Mouse (Mus musculus): ENCODE measurements around the gene Uba2. TPM values are rescaled to one million over a fixed set of nuclear protein-coding genes. Genes with fewer than 3 reads are reported as not detected.
A peak's percentile ranks its signal among the peaks of the same experiment; 100 is the strongest.
"Not testable (repeated sequence)": the region's sequence is repeated elsewhere in the genome, so short reads cannot be mapped to it uniquely, and the experiment has no call there.

The Uba2 gene
- polyA plus RNA-seq, 1 experiment from 2014 or later: 273 TPM

DNA sequence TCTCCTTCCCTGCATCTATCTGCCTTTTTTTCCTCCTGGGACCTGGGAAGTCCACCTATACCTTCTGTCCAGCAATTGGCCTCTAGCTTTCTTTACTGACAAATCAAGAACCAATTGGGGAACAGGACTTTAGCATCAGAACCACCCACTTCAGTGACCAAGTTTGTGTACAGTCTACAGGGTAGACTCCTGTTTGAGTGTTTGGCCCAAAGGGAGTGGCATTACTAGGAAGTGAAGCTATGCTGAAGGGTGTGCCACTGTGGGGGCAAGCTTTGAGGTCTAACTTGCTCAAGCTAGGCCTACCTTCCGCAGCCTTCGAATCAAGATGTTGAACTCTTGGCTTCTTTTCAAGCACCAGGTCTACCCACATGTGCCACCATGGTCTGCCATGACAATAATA, 31.4 kb upstream of the Uba2 start:
- Histone ChIP-seq H3K9me3 (ENCODE audit: control insufficient read depth, low read length) (no peaks in the 10 kb centered on the region), H3K27me3 (ENCODE audit: control insufficient read depth, insufficient read depth, low read length) (no peaks in the 10 kb centered on the region), H3K27ac (ENCODE audit: low read depth, low read length) (no peak overlapping the region), H3K4me1 (ENCODE audit: control insufficient read depth, insufficient read depth, low read length) (peaks cover under 1% of the 10 kb centered on the region; the same call in 1 of the 2 replicates), H3K36me3 (ENCODE audit: control insufficient read depth, insufficient read depth, low read length) (peaks cover 27% of the 10 kb centered on the region), H3K4me2 (no peak overlapping the region), H3K4me3 (ENCODE audit: low read depth, low read length) (no peak overlapping the region), H3K9ac (ENCODE audit: low read length) (no peak overlapping the region)
- DNase-seq (ENCODE audit: low spot score, missing footprints) (no peak), ATAC-seq (ENCODE audit: low FRiP score) (no peak)
- 94% methylated on average over 2 of the region's 2 CpGs for WGBS

DNA sequence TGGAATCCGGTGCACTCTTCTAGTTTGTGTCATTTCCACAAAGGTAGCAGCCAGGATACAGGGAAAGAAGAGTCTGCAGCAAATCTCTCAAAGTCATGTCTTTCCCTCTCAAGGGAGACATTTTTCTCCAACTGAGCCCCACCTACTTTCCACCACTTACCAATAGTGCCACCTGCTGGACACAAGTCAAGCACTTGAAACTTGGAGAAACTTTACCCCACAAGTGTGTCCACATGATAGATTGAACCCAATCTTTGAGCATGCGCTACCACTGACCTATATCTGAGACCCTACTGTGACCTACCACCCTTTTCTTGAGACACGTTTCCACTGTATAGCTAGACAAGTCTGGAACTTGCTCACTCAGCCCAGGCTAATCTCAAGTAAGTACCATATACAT, 28.9 kb upstream of the Uba2 start:
- H3K4me3 ChIP-seq (ENCODE audit: low read depth, low read length): no peak overlapping the region
- H3K27ac ChIP-seq (ENCODE audit: low read depth, low read length): no peak overlapping the region
- no peak for DNase-seq (ENCODE audit: low spot score, missing footprints)

DNA sequence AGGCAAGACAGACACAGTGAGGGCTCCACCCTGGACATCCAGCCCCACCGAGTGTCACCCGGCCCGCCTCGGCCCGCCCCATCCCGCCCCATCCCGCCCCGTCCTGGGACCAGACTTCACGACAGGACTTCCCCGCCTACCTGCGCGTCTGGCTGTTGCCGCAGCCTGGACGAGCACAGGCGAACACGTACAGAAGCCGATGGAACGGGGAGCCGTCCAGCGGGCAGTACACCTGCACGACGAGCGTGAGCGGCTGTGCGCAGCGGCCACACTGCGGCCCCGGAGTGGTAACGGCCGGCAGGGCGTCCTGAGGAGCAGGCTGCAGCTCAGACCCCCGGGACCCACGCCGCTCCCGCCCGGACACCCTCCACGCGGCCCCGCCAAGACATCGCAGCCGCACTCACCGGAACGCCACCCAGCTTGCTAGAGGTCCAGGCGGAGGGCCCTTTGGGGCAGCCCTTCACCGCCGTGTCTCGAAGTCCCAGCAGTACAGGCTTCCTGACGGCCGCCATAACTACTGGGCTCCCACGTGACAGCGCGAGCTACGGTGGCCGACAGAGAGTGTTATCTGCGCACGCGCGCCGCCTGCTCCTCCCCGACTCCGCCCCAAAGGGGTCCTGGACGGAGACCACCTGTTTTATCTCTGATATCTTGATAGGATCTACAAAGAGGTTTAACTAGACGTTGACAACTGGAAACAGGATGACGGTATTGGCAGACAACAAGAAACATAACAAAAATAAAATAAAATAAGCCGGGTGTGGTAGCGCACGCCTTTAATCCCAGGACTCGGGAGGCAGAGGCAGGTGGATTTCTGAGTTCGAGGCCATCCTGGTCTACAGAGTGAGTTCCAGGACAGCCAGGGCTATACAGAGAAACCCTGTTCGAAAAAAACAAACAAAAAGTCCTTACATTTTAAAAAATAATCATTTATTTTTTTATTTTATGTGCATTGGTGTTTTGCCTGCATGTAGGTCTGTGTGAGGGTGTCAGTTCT, 27.0 kb upstream of the Uba2 start, which contains the start of gene Pdcd2l:
TSS of gene Pdcd2l (minus strand) at position 530 of the 997 bp plus-strand sequence.
- no peaks in the 10 kb centered on the region for H3K27me3 ChIP-seq (ENCODE audit: control insufficient read depth, insufficient read depth, low read length)
- ATAC-seq (ENCODE audit: low FRiP score) (peak; percentile 95), DNase-seq (ENCODE audit: low spot score, missing footprints) (peak; percentile 99)
- H3K4me3 ChIP-seq (ENCODE audit: low read depth, low read length): peak within 1 kb of the TSS; percentile 97
- H3K4me2 ChIP-seq: peak within 1 kb of the TSS; percentile 71
- H3K27ac ChIP-seq (ENCODE audit: low read depth, low read length): no peak within 1 kb of the TSS
- no peaks in the 10 kb centered on the region for H3K9me3 ChIP-seq (ENCODE audit: control insufficient read depth, low read length)
- H3K36me3 ChIP-seq (ENCODE audit: control insufficient read depth, insufficient read depth, low read length): peaks cover 7% of the 10 kb centered on the region
- peak within 1 kb of the TSS; percentile 89 for H3K9ac ChIP-seq (ENCODE audit: low read length)
- peaks cover 3% of the 10 kb centered on the region; the same call in 1 of the 2 replicates for H3K4me1 ChIP-seq (ENCODE audit: control insufficient read depth, insufficient read depth, low read length)
- 3% methylated on average over 70 of the region's 70 CpGs for WGBS

More for the DNA sequence above, 28.9 kb upstream of the Uba2 start:
- no peak for ATAC-seq (ENCODE audit: low FRiP score)
- Histone ChIP-seq H3K9ac (ENCODE audit: low read length) (no peak overlapping the region), H3K27me3 (ENCODE audit: control insufficient read depth, insufficient read depth, low read length) (no peaks in the 10 kb centered on the region), H3K4me2 (no peak overlapping the region), H3K36me3 (ENCODE audit: control insufficient read depth, insufficient read depth, low read length) (peaks cover 14% of the 10 kb centered on the region), H3K9me3 (ENCODE audit: control insufficient read depth, low read length) (no peaks in the 10 kb centered on the region), H3K4me1 (ENCODE audit: control insufficient read depth, insufficient read depth, low read length) (peaks cover 3% of the 10 kb centered on the region; the same call in 1 of the 2 replicates)
- 49% methylated on average over 3 of the region's 3 CpGs for WGBS

DNA sequence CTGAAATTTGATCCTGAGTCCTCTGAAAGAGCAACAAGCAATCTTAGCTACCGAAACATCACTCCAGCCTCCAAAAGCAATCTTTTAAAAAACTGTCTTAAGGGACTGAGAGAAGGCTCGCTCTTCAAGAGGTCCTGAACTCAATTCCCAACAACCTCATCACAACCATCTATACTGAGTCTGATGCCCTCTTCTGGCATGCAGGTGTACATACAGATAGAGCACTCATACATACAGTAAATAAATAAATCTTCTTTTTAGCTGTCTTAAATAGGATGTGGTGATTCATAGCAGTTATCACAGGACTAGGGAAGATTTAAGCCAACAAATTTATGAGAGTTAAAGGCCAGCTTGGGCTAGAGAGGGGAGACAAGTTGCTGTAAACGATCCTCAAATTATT, 26.2 kb upstream of the Uba2 start:
- no peaks in the 10 kb centered on the region for H3K27me3 ChIP-seq (ENCODE audit: control insufficient read depth, insufficient read depth, low read length)
- peaks cover 6% of the 10 kb centered on the region for H3K36me3 ChIP-seq (ENCODE audit: control insufficient read depth, insufficient read depth, low read length)
- DNase-seq (ENCODE audit: low spot score, missing footprints) (no peak), ATAC-seq (ENCODE audit: low FRiP score) (no peak)
- peak overlapping the region; percentile 71 for H3K4me2 ChIP-seq
- peak overlapping the region; percentile 89 for H3K9ac ChIP-seq (ENCODE audit: low read length)
- H3K27ac ChIP-seq (ENCODE audit: low read depth, low read length): no peak overlapping the region
- peaks cover 3% of the 10 kb centered on the region; the same call in 1 of the 2 replicates for H3K4me1 ChIP-seq (ENCODE audit: control insufficient read depth, insufficient read depth, low read length)
- no peaks in the 10 kb centered on the region for H3K9me3 ChIP-seq (ENCODE audit: control insufficient read depth, low read length)
- 56% methylated on average over 3 of the region's 3 CpGs for WGBS
- peak overlapping the region; percentile 97 for H3K4me3 ChIP-seq (ENCODE audit: low read depth, low read length)

DNA sequence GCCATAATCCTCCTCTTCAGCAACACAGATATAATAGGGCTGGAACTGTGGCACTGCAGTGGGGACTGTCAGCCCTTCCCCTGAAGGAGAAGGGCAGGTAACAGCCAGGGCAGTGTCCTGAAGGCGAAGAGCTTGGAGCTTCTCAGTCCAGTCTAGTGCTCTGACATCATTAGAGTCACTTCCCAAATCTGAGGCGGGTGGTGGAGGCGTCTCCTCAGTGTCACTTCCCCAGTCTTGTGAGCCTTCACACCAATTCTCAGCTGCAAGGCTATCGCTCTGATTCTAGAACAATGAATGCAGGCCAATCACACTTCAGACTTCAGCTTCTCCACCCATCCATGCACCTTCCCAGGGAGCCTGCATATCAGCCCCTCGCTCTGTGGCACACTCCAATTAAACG, 23.4 kb upstream of the Uba2 start:
- H3K4me3 ChIP-seq (ENCODE audit: low read depth, low read length): no peak overlapping the region
- ATAC-seq (ENCODE audit: low FRiP score) (no peak), DNase-seq (ENCODE audit: low spot score, missing footprints) (no peak)
- peaks cover 3% of the 10 kb centered on the region; the same call in 1 of the 2 replicates for H3K4me1 ChIP-seq (ENCODE audit: control insufficient read depth, insufficient read depth, low read length)
- H3K27ac ChIP-seq (ENCODE audit: low read depth, low read length): no peak overlapping the region
- H3K9me3 ChIP-seq (ENCODE audit: control insufficient read depth, low read length): no peaks in the 10 kb centered on the region
- H3K36me3 ChIP-seq (ENCODE audit: control insufficient read depth, insufficient read depth, low read length): peaks cover 17% of the 10 kb centered on the region
- 92% methylated on average over 6 of the region's 6 CpGs for WGBS
- H3K9ac ChIP-seq (ENCODE audit: low read length): no peak overlapping the region
- no peaks in the 10 kb centered on the region for H3K27me3 ChIP-seq (ENCODE audit: control insufficient read depth, insufficient read depth, low read length)
- no peak overlapping the region for H3K4me2 ChIP-seq

DNA sequence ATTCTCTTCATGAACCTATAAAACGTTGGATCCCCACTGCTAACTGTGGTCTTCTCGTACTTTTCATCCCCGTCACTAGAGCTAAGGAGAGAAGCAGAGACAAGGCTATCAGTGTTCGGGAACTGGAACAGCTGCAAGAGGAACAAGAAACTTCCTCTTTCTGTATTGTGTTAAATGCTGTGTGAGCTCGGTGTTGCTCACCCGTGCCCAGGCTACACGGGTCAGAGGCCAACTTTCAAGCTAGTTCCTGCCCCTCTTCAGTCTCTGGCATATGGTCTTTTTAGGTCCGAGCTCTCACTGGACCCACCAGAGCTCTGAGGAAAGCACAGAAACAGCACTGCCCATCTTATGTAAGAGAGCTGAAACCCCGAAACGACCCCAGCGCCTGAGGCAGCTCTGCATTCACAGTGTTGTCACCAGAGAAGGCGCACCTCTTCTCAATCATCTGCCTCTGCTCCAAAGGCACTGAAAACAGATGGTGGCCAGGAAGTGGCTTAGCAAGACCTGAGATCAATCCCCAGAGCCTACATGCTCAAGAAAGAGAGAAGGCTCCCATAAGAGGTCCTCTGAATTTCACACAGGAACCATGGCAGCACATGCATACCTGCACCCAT, 20.1 kb upstream of the Uba2 start:
- Histone ChIP-seq H3K36me3 (ENCODE audit: control insufficient read depth, insufficient read depth, low read length) (peaks cover 25% of the 10 kb centered on the region), H3K4me2 (no peak overlapping the region), H3K4me3 (ENCODE audit: low read depth, low read length) (no peak overlapping the region), H3K4me1 (ENCODE audit: control insufficient read depth, insufficient read depth, low read length) (no peaks in the 10 kb centered on the region), H3K9me3 (ENCODE audit: control insufficient read depth, low read length) (no peaks in the 10 kb centered on the region), H3K27ac (ENCODE audit: low read depth, low read length) (no peak overlapping the region), H3K9ac (ENCODE audit: low read length) (no peak overlapping the region), H3K27me3 (ENCODE audit: control insufficient read depth, insufficient read depth, low read length) (no peaks in the 10 kb centered on the region)
- 91% methylated on average over 12 of the region's 12 CpGs for WGBS
- no peak for ATAC-seq (ENCODE audit: low FRiP score)
- DNase-seq (ENCODE audit: low spot score, missing footprints): no peak

DNA sequence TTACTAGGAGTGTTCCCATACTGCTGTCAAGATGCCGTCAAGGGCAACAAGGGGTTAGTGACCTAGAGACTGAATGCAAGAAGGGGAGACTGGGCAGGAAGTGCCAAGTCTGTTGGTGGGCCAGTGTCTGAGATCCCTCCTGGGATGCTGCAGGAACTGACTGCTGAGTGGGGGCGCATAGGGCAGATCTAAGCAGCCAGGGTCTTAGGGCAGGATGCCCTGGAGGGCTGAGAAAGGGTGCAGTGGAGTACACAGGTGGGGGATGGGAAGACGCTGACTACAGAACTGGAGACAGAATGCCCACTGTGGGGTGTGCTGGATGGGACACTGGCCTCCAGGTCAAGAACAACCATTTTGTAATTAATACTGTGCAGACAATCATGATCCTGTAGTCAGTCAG, 14.4 kb upstream of the Uba2 start:
- 83% methylated on average over 3 of the region's 3 CpGs for WGBS
- Histone ChIP-seq H3K36me3 (ENCODE audit: control insufficient read depth, insufficient read depth, low read length) (peaks cover 16% of the 10 kb centered on the region), H3K4me3 (ENCODE audit: low read depth, low read length) (no peak overlapping the region), H3K4me2 (no peak overlapping the region), H3K27ac (ENCODE audit: low read depth, low read length) (no peak overlapping the region), H3K27me3 (ENCODE audit: control insufficient read depth, insufficient read depth, low read length) (no peaks in the 10 kb centered on the region), H3K9ac (ENCODE audit: low read length) (no peak overlapping the region), H3K9me3 (ENCODE audit: control insufficient read depth, low read length) (no peaks in the 10 kb centered on the region), H3K4me1 (ENCODE audit: control insufficient read depth, insufficient read depth, low read length) (no peaks in the 10 kb centered on the region)
- DNase-seq (ENCODE audit: low spot score, missing footprints) (no peak), ATAC-seq (ENCODE audit: low FRiP score) (no peak)

DNA sequence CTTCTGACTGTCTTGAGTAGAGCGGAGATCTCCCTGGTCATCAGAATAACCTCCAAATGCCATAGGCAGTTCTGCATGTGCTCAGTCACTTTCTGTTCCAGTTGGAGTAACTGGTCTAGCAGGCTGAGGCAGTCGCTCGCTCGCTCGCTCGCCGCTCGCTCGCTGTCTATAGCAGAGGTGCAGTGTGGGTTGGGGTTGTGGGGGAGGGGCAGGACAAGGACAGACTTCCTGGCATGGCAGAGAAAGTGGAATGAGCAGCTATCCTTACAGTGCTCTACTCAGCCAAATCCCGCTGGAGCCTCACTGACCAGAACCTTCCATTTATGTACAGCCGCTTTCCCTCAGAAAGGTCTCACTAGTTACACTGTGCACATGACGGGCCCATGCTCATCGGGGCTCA, 14.0 kb upstream of the Uba2 start:
- Histone ChIP-seq H3K4me1 (ENCODE audit: control insufficient read depth, insufficient read depth, low read length) (no peaks in the 10 kb centered on the region), H3K36me3 (ENCODE audit: control insufficient read depth, insufficient read depth, low read length) (peaks cover 13% of the 10 kb centered on the region), H3K27ac (ENCODE audit: low read depth, low read length) (no peak overlapping the region), H3K4me3 (ENCODE audit: low read depth, low read length) (no peak overlapping the region), H3K27me3 (ENCODE audit: control insufficient read depth, insufficient read depth, low read length) (no peaks in the 10 kb centered on the region), H3K9ac (ENCODE audit: low read length) (no peak overlapping the region), H3K9me3 (ENCODE audit: control insufficient read depth, low read length) (no peaks in the 10 kb centered on the region), H3K4me2 (no peak overlapping the region)
- DNase-seq (ENCODE audit: low spot score, missing footprints) (no peak), ATAC-seq (ENCODE audit: low FRiP score) (0 out of 2 replicates have a peak, but pooled peaks have one; percentile 9)
- 93% methylated on average over 13 of the region's 13 CpGs for WGBS

DNA sequence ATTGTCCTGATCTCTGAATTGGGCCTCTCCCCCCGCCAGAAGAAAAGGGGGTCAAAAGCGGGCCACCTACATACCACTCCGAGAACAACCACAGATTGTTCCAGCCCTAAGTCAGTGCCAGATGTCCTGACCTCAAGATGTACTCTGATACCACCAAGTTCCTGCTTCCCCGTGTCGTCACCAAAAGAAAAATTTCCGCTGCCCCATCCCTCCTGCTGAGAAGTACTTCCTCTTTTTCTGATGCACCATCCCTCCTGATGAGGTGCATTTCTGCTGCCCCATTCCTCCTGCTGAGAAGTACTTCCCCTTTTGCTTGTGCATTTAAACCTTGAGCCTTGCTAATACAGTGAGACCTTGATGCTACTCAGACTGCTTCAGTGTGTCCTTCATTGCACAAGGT, 6.8 kb upstream of the Uba2 start:
- not testable (repeated sequence) for ATAC-seq (ENCODE audit: low FRiP score); DNase-seq (ENCODE audit: low spot score, missing footprints); H3K27ac ChIP-seq (ENCODE audit: low read depth, low read length); H3K9ac ChIP-seq (ENCODE audit: low read length); H3K4me3 ChIP-seq (ENCODE audit: low read depth, low read length); H3K9me3 ChIP-seq (ENCODE audit: control insufficient read depth, low read length); H3K36me3 ChIP-seq (ENCODE audit: control insufficient read depth, insufficient read depth, low read length); H3K4me2 ChIP-seq; H3K4me1 ChIP-seq (ENCODE audit: control insufficient read depth, insufficient read depth, low read length); H3K27me3 ChIP-seq (ENCODE audit: control insufficient read depth, insufficient read depth, low read length)
- WGBS: 86% methylated on average over 6 of the region's 6 CpGs
